Mouse (Mus musculus) liver, adult (tissue): Measurements from ENCODE around the gene Ifnar1.

Experiments
- GATA4 ChIP-seq: IDR thresholded peaks from 2 replicates; pipeline ENCODE4 v1.6.1; 2014; ENCODE audit warnings: mild to moderate bottlenecking, low read length; ENCODE audit not compliant: insufficient replicate concordance

Gene Ifnar1

GRCm38 (mm10) chr16:91455868-91456267 lies 29.2 kb upstream of the Ifnar1 start:
- no peak for TF ChIP-seq GATA4

DNA sequence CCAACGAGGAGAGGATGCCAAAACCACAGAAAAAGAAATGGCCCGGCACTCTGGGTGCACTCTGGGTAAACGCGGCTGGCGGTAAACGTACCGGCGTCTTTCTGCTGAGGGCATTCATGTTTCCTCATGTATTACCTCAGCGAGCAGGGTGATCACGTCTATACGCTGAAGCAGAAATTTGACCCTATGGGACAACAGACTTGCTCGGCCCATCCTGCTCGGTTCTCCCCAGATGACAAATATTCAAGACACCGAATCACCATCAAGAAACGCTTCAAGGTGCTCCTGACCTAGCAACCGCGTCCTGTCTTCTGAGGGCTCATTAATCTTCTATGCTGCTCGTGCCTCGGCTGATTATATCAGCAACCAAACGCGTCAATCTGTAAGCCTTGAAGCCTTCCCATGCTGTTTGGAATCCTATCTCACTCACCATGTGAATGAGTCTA lies 26.7 kb upstream of the Ifnar1 start:
- no peak for TF ChIP-seq GATA4

GRCm38 (mm10) chr16:91458976-91459375 lies 26.1 kb upstream of the Ifnar1 start:
- TF ChIP-seq GATA4 = no peak

DNA sequence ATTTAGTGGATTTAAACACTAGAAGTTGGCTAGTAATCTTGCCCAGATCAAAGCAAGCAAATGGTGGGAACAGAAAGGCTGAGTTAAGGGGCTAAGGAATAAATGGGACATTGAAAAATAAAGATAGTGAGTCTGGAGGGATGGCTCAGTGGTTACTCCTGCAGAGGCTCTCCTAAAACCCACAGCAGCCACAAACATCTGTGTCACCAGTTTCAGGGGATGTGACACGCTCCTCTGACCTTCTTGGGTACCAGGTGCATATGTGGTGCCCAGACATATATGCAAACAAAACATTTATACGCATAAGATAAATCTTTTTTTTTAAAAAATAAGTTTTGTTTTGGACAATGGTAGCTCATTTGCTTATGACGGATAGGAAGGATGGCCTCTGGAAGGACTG lies 25.6 kb upstream of the Ifnar1 start:
- no peak for TF ChIP-seq GATA4

DNA sequence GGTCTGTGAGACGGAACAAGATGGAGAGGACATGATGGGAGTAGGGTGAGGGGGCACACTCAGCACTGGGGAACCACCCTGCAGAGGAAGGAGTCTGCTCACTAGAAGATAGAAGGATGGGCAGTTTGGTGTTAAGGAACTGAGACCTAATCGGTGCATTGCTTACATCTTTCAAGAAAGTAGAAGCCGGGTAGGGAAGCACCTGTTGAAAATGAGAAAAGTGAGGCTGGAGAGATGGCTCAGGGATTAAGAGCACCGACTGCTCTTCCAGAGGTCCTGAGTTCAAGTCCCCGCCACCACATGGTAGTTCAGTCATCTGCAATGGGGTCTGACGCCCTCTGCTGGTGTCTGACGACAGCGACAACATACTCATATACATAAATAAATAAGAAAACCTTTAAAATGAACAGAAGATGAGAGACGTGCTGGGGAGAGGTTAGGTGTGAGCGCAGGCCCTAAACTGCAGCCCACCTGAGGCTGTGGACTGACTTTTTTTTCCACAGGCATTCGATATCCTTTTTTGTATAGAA lies 25.1 kb upstream of the Ifnar1 start:
- no peak for TF ChIP-seq GATA4

DNA sequence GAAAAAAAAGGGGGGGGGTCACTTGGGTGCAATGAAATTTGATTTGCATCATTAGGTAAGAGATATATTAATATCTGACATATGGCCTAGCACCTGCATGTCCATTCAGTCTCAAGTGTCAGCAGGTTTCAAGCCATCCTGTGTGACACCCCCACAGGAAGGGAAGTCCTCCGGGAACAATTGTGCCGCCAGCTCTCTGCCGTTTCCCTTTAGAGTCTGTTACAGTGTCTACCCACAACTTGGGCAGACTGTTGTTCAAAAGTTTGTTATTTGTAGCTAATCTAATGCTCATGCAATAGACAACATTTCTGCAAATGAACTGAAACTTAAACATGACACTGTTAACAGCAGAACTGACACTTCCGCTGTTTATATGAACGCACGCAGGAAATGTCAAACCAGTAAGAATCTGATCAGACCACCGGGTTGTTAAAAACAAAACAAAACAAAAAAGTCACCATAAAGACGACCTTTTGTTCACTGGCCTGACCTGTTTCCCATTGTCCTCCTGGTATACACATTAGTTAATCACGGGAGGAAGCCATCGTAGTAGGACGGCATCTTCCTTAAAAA lies 23.9 kb upstream of the Ifnar1 start:
- no peak for TF ChIP-seq GATA4

- TF ChIP-seq GATA4 = no peak
Observed at GRCm38 (mm10) chr16:91461773-91462181, 23.3 kb upstream of the Ifnar1 start.

- TF ChIP-seq GATA4 = no peak
Observed at GRCm38 (mm10) chr16:91462644-91463043, 22.4 kb upstream of the Ifnar1 start.

DNA sequence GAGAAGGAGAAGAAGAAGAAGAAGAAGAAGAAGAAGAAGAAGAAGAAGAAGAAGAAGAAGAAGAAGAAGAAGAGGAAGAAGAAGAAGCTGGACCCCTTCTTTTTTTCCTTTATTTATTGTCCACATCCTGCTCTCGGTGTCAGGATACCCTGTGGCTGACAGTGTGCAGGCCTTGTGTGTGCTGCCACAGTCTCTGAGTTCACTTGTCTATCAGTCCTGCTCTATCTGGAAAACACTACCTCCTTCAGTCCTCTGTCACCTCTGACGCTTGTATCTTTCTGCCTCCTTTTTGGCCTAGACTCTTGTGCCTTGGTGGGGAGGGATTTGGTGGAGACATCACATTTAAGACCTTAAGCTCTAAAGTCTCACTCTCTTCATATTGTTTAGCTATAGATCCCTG lies 21.6 kb upstream of the Ifnar1 start:
- no peak for TF ChIP-seq GATA4

GRCm38 (mm10) chr16:91463836-91464400 lies 21.1 kb upstream of the Ifnar1 start:
- TF ChIP-seq GATA4 = no peak

DNA sequence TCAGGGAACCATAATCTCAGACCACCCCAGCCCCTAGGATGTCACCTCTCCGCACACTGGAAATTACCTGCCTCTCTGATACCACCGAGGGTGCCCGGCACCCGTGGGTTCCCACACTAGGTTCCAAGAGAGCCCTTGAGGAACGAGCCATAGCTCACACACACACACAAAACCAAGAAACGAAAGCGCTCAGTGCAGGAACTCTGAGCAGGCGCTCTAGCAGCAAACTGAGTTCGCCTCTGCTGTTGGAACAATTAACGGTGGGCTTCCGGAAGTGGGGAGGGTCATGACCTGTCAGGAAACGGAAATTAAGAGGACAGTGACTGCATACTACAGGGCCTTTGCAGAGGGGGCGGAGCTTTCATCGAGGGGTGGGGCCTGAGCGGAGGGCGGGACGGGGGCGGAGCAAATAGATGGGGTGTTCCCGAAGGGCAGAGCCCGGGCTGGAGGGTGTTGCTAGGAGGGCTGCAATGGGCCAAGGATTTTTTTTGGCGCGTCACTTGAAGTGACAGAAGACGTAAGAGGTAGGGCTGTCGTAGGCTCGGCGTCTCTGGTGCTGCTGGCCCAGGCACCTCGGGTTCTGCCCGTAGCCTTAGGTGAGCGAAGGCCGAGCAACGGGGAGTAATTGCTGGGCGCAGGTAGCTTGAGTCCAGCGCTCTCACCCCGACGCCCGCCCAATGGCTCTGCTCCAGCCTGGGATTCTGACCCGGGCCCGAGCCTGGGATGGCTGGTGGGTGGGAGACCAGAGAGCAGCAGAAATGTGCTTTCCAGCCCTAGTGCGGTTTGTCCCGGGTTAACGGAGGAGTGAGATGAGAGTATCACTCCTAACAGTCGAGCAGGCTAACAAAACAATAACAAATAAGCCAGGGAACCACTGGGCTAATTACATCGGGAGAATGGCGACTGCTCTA lies 20.2 kb upstream of the Ifnar1 start:
- no peak for TF ChIP-seq GATA4

- no peak for TF ChIP-seq GATA4
Observed at GRCm38 (mm10) chr16:91465505-91466240, 19.4 kb upstream of the Ifnar1 start.

DNA sequence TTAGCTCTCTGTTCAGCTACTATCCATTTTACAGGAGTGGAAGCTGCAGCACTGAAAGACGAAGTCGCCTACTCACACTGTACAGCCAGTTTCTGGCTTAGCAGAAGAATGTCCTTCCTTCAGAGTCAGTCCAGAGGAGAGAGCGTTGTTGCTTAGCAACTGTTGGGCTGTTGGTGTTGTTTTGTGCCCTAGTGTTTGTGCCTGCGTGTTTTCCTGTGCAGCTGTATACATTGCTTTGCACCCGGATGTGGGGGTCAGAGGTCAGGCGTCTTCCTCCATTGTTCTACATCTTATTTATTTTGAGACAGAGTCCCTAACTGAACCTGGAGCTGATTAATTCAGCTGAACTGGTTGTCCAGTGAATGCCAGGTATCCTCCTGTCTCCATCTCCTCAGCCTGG lies 18.5 kb upstream of the Ifnar1 start:
- no peak for TF ChIP-seq GATA4

GRCm38 (mm10) chr16:91470470-91470869 lies 14.6 kb upstream of the Ifnar1 start:
- no peak for TF ChIP-seq GATA4

DNA sequence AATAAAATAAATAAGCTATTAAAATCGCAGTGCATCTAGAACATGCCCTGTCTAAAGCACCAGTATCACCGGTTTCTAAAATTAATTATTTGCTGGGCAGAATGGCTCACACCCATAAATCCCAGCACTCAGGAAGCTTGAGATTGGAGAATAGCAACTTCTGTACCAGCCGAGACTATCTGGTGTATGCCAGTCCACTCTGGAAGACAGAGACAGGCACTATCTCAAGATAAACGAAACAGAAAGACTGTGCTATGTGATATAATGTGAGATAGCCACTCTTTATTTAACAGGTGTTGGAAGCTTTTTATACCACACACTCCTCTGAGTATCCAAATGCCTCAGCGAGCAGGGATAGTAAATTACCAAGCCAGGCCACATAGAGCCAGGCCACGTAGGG lies 13.6 kb upstream of the Ifnar1 start:
- no peak for TF ChIP-seq GATA4
